Mouse (Mus musculus) kidney, embryonic 14.5 days (tissue): ENCODE results near the gene Slc39a7. TPM values are rescaled to one million over a fixed set of nuclear protein-coding genes. Genes with fewer than 3 reads are reported as not detected.

ENCODE experiments used
- ATAC-seq: fragments of 200-750 bp; cut with Nextera tagmentation; 2 replicates; pipeline ENCODE4 v1.8.0; 2017; ENCODE audit warnings: moderate number of reproducible peaks, mild to moderate bottlenecking, moderate TSS enrichment, moderate library complexity; ENCODE audit not compliant: low FRiP score, low TSS enrichment
- H3K27ac ChIP-seq: fragments of 300-500 bp; sonication (generic); 2 replicates; pipeline ENCODE4 v1.5.1; 2014; ENCODE audit warnings: low read depth, mild to moderate bottlenecking, low read length, moderate library complexity, mixed read lengths
- H3K27me3 ChIP-seq: fragments of 300-500 bp; sonication (generic); 2 replicates; pipeline ENCODE4 v1.6.1; 2014; ENCODE audit warnings: mild to moderate bottlenecking, low read length; ENCODE audit not compliant: control insufficient read depth, insufficient read depth
- H3K36me3 ChIP-seq: fragments of 300-500 bp; sonication (generic); 2 replicates; pipeline ENCODE4 v1.6.1; 2014; ENCODE audit warnings: low read length, mixed read lengths; ENCODE audit not compliant: control insufficient read depth, insufficient read depth
- H3K4me1 ChIP-seq: fragments of 300-500 bp; sonication (generic); 2 replicates; pipeline ENCODE4 v1.6.1; 2014; ENCODE audit warnings: low read length, mixed read lengths; ENCODE audit not compliant: control insufficient read depth, insufficient read depth
- H3K4me2 ChIP-seq: fragments of 300-500 bp; sonication (generic); replicated peaks from 2 replicates; pipeline ENCODE4 v1.6.1; 2014; ENCODE audit warnings: low read depth, mild to moderate bottlenecking, low read length
- H3K4me3 ChIP-seq: fragments of 300-500 bp; sonication (generic); 2 replicates; pipeline ENCODE4 v1.5.1; 2014; ENCODE audit warnings: mild to moderate bottlenecking, low read length
- H3K9ac ChIP-seq: fragments of 300-500 bp; sonication (generic); 2 replicates; pipeline ENCODE4 v1.6.1; 2014; ENCODE audit warnings: low read depth, mild to moderate bottlenecking, low read length, moderate library complexity
- H3K9me3 ChIP-seq: fragments of 300-500 bp; sonication (generic); 2 replicates; pipeline ENCODE4 v1.6.1; 2016; ENCODE audit warnings: low read length; ENCODE audit not compliant: control insufficient read depth
- WGBS: fragments of 180-500 bp; shearing (Covaris S2); extraction: QIAGEN DNeasy Blood & Tissue Kit; methylation state at CpG from one replicate; pipeline ENCODE4 v1.1.7; 2014; 5-methylcytosine and 5-hydroxymethylcytosine counted together
- polyA plus RNA-seq: library from polyadenylated mRNA; unstranded; fragments of >200 nt; fragmentation: Nextera tagmentation; extraction: Ambion mirVana; gene quantifications from 2 replicates; pipeline ENCODE4 v1.2.1, GENCODE M21; 2014

The Slc39a7 gene
- polyA plus RNA-seq, result 70.3 and 86.0 TPM in 2 replicates

DNA sequence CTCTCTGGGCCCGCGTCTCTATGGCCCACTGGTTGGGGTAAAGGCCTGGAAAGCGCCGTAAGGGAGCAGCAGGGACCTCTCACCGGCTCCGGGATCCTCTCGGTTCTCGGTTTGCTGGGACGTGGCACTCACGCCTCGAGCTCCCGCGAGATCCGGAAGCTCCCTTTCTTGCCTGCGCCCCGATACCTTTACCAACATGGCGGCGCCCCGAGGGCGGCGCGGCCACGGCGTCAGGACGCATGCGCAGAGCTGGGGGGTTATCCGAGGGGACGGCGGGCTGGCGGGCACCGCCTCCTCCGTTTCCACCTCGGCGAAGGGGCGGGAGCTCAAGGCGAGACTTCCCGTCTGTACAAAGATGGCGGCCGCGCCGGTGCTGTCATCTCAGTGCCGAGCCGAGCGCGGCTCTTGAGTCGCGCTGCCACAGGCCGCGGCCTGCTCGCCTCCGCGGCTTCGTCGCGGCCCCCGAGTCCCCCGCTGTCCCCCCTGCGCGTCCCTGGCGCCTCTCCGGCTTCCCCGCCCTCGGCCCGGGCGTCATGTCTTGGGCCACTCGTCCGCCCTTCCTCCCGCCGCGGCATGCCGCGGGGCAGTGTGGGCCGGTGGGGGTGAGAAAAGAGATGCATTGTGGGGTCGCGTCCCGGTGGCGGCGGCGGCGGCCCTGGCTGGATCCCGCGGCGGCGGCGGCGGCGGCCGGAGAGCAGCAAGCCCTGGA lies at the start of gene Slc39a7, which contains the start of gene Rxrb:
Slc39a7 (minus strand) TSS at position 218 of the 709 bp plus-strand sequence.
Rxrb (plus strand) TSS at position 348 of the 709 bp plus-strand sequence.
- H3K4me2 ChIP-seq, result peak within 1 kb of the TSS; percentile 89
- peak within 1 kb of the TSS; percentile 95 for H3K9ac ChIP-seq
- peak within 1 kb of the TSS; percentile 94 for H3K27ac ChIP-seq
- H3K4me3 ChIP-seq, result peak within 1 kb of the TSS; percentile 88
- H3K4me1 ChIP-seq, result peaks cover 30% of the 10 kb centered on the region
- under 1% methylated on average over 71 of the region's 88 CpGs for WGBS
- H3K36me3 ChIP-seq, result peaks cover 43% of the 10 kb centered on the region
- H3K27me3 ChIP-seq, result no peaks in the 10 kb centered on the region
- ATAC-seq, result peak; percentile 80
- H3K9me3 ChIP-seq, result no peaks in the 10 kb centered on the region

DNA sequence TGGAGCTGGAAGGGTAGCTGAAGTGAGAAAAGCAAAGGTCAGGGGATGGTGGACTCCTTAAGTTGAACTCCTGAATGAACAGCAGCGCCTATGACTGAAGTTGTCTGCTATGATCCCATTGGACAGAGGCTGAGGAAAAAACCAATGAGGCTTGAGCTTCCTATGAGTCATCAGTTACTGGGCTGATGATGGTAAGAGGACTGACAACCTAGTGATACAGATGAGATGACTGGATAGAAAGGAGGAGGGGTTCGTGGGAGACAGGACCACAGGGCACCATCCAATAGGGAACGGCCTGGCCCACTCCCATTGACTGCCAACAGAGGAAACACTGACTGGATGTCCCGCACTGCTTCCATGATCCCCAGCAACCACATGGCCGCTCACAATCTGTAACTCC lies 48.1 kb upstream of the Slc39a7 start:
- Histone ChIP-seq H3K27ac (no peak overlapping the region), H3K4me1 (no peaks in the 10 kb centered on the region), H3K9ac (no peak overlapping the region), H3K9me3 (no peaks in the 10 kb centered on the region), H3K4me2 (no peak overlapping the region), H3K36me3 (no peaks in the 10 kb centered on the region), H3K4me3 (no peak overlapping the region), H3K27me3 (peaks cover 18% of the 10 kb centered on the region; the same call in 1 of the 2 replicates)
- 17% methylated on average over 5 of the region's 5 CpGs for WGBS
- ATAC-seq, result peak; percentile 64

DNA sequence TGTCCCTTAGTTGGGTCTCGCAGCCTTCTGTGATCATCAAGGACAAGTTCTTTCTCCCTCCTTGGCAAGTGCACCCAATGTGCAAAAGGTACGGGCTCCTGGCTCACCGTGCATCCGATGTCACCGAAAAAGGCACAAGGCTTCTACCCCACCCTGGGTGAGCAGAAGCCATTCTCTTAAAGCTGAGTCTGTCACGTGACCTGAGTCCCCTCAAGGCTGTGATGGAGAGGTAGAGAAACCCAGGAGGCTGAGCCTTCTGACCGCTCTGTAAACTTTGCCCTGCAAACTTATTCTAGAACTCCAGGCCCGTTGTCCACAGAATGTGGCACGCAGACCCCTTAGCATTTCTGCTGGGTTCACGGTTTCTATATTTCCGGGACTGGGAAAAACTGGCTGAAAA lies 47.5 kb upstream of the Slc39a7 start:
- Histone ChIP-seq H3K36me3 (no peaks in the 10 kb centered on the region), H3K4me2 (no peak overlapping the region), H3K4me3 (no peak overlapping the region), H3K9me3 (no peaks in the 10 kb centered on the region), H3K9ac (no peak overlapping the region), H3K4me1 (no peaks in the 10 kb centered on the region), H3K27ac (no peak overlapping the region), H3K27me3 (peaks cover 18% of the 10 kb centered on the region; the same call in 1 of the 2 replicates)
- no peak for ATAC-seq
- 93% methylated on average over 11 of the region's 11 CpGs for WGBS

DNA sequence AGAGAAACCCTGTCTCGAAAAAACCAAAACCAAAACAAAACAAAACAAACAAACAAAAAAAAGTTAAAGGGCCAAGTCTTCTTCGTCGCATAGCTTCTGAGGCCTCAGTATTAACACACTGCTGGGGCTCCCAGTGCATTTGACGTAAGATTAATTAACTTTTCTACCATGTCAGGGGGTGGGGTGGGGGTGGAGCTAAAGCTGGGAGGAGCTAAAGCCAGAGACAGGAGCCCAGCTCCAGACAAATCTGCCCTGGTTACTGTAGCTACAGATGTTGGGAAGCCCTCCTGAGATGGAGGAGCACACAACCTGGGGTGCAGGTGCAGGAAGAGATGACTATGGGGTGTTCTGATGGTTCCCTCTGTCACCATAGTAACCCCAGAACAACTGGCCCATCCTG lies 46.7 kb upstream of the Slc39a7 start:
- no peak overlapping the region for H3K4me3 ChIP-seq
- no peak overlapping the region for H3K27ac ChIP-seq
- no peaks in the 10 kb centered on the region for H3K36me3 ChIP-seq
- no peak overlapping the region for H3K4me2 ChIP-seq
- no peak for ATAC-seq
- H3K9me3 ChIP-seq, result no peaks in the 10 kb centered on the region
- peaks cover 18% of the 10 kb centered on the region; the same call in 1 of the 2 replicates for H3K27me3 ChIP-seq
- H3K9ac ChIP-seq, result no peak overlapping the region
- H3K4me1 ChIP-seq, result no peaks in the 10 kb centered on the region
- 61% methylated on average over 4 of the region's 4 CpGs for WGBS

DNA sequence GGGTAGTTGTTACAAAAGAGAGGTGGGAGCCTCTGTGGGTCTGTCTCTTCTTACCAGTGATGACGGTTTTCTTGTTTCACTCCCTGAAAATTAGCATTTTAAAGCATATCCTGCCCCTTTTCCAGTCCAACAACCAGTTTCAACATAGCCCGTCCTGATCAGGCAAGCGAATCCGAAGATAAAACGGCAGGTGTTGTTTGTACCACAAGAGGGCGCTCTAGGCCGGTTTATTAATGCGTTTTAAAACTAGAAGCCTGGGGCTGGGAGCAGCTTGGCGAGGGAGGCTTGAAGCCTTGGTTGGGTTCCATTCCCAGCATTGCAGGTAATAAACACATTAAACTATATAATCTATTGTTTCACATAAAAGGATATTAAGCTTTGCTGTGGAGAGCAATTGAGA lies 46.1 kb upstream of the Slc39a7 start:
- H3K9me3 ChIP-seq, result no peaks in the 10 kb centered on the region
- WGBS, result 1% methylated on average over 9 of the region's 9 CpGs
- ATAC-seq, result no peak
- peaks cover 18% of the 10 kb centered on the region; the same call in 1 of the 2 replicates for H3K27me3 ChIP-seq
- H3K4me3 ChIP-seq, result no peak overlapping the region
- H3K36me3 ChIP-seq, result no peaks in the 10 kb centered on the region
- H3K4me1 ChIP-seq, result no peaks in the 10 kb centered on the region
- no peak overlapping the region for H3K4me2 ChIP-seq
- H3K27ac ChIP-seq, result no peak overlapping the region
- H3K9ac ChIP-seq, result no peak overlapping the region

DNA sequence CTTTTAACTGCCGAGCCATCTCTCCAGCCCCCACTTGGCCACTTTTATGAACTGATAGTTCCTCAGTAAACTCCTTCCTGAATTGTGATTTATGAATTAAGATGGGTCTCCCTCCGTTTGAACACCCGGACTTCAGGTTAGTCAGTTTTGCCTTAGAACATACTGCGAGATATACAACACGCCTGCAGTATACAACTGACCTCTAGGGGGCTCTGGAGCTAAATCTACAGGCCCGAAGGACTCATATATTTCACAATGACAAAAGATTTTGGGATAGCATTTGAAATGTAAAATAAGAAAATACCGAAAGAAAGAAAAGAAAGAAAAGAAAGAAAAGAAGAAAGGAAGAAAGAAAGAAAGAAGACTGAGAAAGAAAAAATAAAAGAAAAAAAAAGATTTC lies 43.8 kb upstream of the Slc39a7 start:
- 45% methylated on average over 7 of the region's 7 CpGs for WGBS
- peaks cover 18% of the 10 kb centered on the region; the same call in 1 of the 2 replicates for H3K27me3 ChIP-seq
- no peak for ATAC-seq
- peaks cover 3% of the 10 kb centered on the region; the same call in 1 of the 2 replicates for H3K9me3 ChIP-seq
- no peak overlapping the region for H3K4me2 ChIP-seq
- H3K9ac ChIP-seq, result no peak overlapping the region
- no peaks in the 10 kb centered on the region for H3K36me3 ChIP-seq
- no peak overlapping the region for H3K4me3 ChIP-seq
- no peaks in the 10 kb centered on the region for H3K4me1 ChIP-seq
- no peak overlapping the region for H3K27ac ChIP-seq

DNA sequence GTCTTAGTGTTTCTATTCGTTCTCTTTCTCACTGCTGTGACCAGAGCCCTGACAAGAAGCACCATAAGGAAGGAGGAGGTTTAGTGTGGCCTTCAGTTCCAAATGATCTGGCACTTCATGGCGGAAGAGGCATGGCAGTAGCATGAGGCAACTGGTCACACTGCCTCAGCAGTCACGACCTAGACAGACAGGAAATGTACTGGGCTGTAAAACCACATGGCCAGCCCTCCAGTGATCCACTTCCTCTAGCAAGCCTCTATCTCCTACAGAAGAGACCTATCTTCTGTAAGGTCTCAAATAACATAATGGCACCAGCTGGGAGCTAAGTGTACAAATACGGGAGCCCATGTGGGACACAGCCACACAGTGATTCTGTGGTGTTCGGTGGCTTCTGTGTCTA lies 40.6 kb upstream of the Slc39a7 start:
- no peak overlapping the region for H3K9ac ChIP-seq
- peaks cover 3% of the 10 kb centered on the region; the same call in 1 of the 2 replicates for H3K9me3 ChIP-seq
- no peaks in the 10 kb centered on the region for H3K36me3 ChIP-seq
- H3K27ac ChIP-seq, result no peak overlapping the region
- H3K4me1 ChIP-seq, result no peaks in the 10 kb centered on the region
- no peak overlapping the region for H3K4me2 ChIP-seq
- ATAC-seq, result no peak
- 72% methylated on average over 5 of the region's 5 CpGs for WGBS
- no peak overlapping the region for H3K4me3 ChIP-seq
- H3K27me3 ChIP-seq, result peaks cover 14% of the 10 kb centered on the region; the same call in 1 of the 2 replicates

DNA sequence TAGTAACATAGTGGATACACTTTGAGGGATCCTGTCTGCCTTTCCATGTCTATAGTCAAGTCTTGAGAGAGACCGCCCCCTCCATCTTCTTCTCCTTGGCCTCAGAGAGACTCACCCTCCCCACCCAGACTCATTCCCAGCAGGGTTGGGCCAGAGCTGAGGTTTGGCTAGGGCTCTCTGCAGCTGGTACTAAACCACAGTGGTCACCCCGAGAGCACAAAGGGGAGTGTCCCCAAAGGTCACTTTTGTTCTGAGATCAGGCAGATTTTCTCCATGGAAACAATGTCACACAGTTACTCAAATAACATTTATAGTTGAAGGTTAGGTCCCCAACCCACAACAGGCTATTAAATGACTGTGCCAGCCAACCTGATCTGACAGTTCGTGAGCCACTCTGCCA lies 37.4 kb upstream of the Slc39a7 start:
- Histone ChIP-seq H3K27me3 (no peaks in the 10 kb centered on the region), H3K27ac (no peak overlapping the region), H3K9ac (no peak overlapping the region), H3K4me1 (no peaks in the 10 kb centered on the region), H3K9me3 (peaks cover 3% of the 10 kb centered on the region; the same call in 1 of the 2 replicates), H3K4me3 (no peak overlapping the region), H3K4me2 (no peak overlapping the region), H3K36me3 (no peaks in the 10 kb centered on the region)
- no peak for ATAC-seq
- 53% methylated on average over 3 of the region's 3 CpGs for WGBS

DNA sequence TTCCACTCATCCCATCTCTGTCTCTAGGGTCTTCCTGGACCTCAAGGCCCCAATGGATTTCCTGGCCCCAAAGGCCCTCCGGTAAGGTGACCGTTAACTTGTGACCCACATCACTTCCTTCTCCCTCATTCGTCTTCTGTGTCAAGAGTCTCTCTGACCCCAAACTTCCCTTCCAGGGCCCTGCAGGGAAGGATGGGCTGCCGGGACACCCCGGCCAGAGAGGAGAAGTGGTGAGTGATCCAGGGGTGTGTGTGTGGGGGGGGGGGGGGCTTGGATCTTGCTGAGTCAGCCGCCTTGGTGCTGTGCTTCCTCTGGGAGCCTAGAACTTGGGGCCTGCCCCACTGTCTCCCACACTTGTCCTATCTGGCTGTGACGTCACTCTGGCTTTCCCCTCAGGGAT lies 25.7 kb upstream of the Slc39a7 start:
- no peak for ATAC-seq
- H3K4me3 ChIP-seq, result no peak overlapping the region
- H3K4me2 ChIP-seq, result no peak overlapping the region
- no peak overlapping the region for H3K27ac ChIP-seq
- peaks cover 16% of the 10 kb centered on the region; the same call in 1 of the 2 replicates for H3K4me1 ChIP-seq
- H3K9ac ChIP-seq, result no peak overlapping the region
- no peaks in the 10 kb centered on the region for H3K36me3 ChIP-seq
- no peaks in the 10 kb centered on the region for H3K27me3 ChIP-seq
- WGBS, result 45% methylated on average over 7 of the region's 7 CpGs
- no peaks in the 10 kb centered on the region for H3K9me3 ChIP-seq
